Mouse (Mus musculus) spleen, embryonic (tissue): ENCODE measurements around the gene Cdh6.

Experiments used
- CTCF ChIA-PET: fragments of 350-600 bp; sonication (Branson Sonifier 250); formaldehyde crosslinking; loops from one replicate; lab custom pipeline; 2022; lab: Charles Lee

Gene Cdh6

GRCm38 (mm10) chr15:13173071-13173778 lies at the start of gene Cdh6:
TSS of gene Cdh6 (minus strand) at chr15:13173675.
- CTCF ChIA-PET = no interaction called here

GRCm38 (mm10) chr15:13219727-13220454 lies 46.4 kb upstream of the Cdh6 start:
- CTCF ChIA-PET = interaction anchor here (0.5 kb wide), 1 partner anchor 8 kb away, joined by 4 read pairs; no protein-coding TSS in a partner anchor

- CTCF ChIA-PET = no interaction called here
These were observed 44.3 kb upstream of the Cdh6 start for GRCm38 (mm10) chr15:13217800-13218199.

GRCm38 (mm10) chr15:13217161-13217560 lies 43.7 kb upstream of the Cdh6 start:
- CTCF ChIA-PET = no interaction called here

GRCm38 (mm10) chr15:13212956-13213355 lies 39.5 kb upstream of the Cdh6 start:
- CTCF ChIA-PET = no interaction called here

GRCm38 (mm10) chr15:13212027-13212685 lies 38.7 kb upstream of the Cdh6 start:
- CTCF ChIA-PET = interaction anchor here (0.6 kb wide), 1 partner anchor 8 kb away, joined by 4 read pairs; no protein-coding TSS in a partner anchor

- CTCF ChIA-PET = no interaction called here
These were observed 36.7 kb upstream of the Cdh6 start for GRCm38 (mm10) chr15:13210186-13210585.

GRCm38 (mm10) chr15:13208716-13209115 lies 35.2 kb upstream of the Cdh6 start:
- CTCF ChIA-PET = no interaction called here

- CTCF ChIA-PET = no interaction called here
These were observed 22.8 kb upstream of the Cdh6 start for GRCm38 (mm10) chr15:13196237-13196636.

GRCm38 (mm10) chr15:13194048-13194447 lies 20.6 kb upstream of the Cdh6 start:
- CTCF ChIA-PET = no interaction called here

- CTCF ChIA-PET = no interaction called here
These were observed 19.6 kb upstream of the Cdh6 start for GRCm38 (mm10) chr15:13193076-13193475.

GRCm38 (mm10) chr15:13183661-13184060 lies 10.2 kb upstream of the Cdh6 start:
- CTCF ChIA-PET = no interaction called here

GRCm38 (mm10) chr15:13181430-13181829 lies 8.0 kb upstream of the Cdh6 start:
- CTCF ChIA-PET = no interaction called here

GRCm38 (mm10) chr15:13181014-13181413 lies 7.5 kb upstream of the Cdh6 start:
- CTCF ChIA-PET = no interaction called here

- CTCF ChIA-PET = no interaction called here
These were observed 2.5 kb upstream of the Cdh6 start for GRCm38 (mm10) chr15:13175978-13176377.

GRCm38 (mm10) chr15:13174618-13174980 lies 1.1 kb upstream of the Cdh6 start:
- CTCF ChIA-PET = no interaction called here

GRCm38 (mm10) chr15:13173840-13174617 lies 554 bp upstream of the Cdh6 start:
- CTCF ChIA-PET = no interaction called here

- CTCF ChIA-PET = no interaction called here
These were observed 957 bp downstream of the Cdh6 start for GRCm38 (mm10) chr15:13172365-13173070.

GRCm38 (mm10) chr15:13171486-13172364 lies 1.8 kb downstream of the Cdh6 start:
- CTCF ChIA-PET = no interaction called here
